Mouse (Mus musculus): ENCODE measurements around the gene Fam161a.

Gene Fam161a

GRCm38 (mm10) chr11:23007481-23008180 lies at the start of gene Fam161a:
Fam161a (plus strand) TSS chr11:23007531.
- DNase-seq (ENCODE audit: low read depth) = peak; percentile 89

GRCm38 (mm10) chr11:22957791-22958374 lies 49.4 kb upstream of the Fam161a start:
- DNase-seq (ENCODE audit: low read depth) = peak; percentile 49

- no peak for DNase-seq (ENCODE audit: low read depth)
Observed at GRCm38 (mm10) chr11:22962101-22962500, 45.2 kb upstream of the Fam161a start.

GRCm38 (mm10) chr11:22964401-22964800 lies 42.9 kb upstream of the Fam161a start:
- no peak for DNase-seq (ENCODE audit: low read depth)

GRCm38 (mm10) chr11:22965503-22965902 lies 41.8 kb upstream of the Fam161a start:
- peak; percentile 49 for DNase-seq (ENCODE audit: low read depth)

GRCm38 (mm10) chr11:22969486-22969885 lies 37.8 kb upstream of the Fam161a start:
- DNase-seq (ENCODE audit: low read depth) = peak; percentile 77

- no peak for DNase-seq (ENCODE audit: low read depth)
Observed at GRCm38 (mm10) chr11:22970546-22970945, 36.8 kb upstream of the Fam161a start.

GRCm38 (mm10) chr11:22971835-22972709 lies 35.3 kb upstream of the Fam161a start, which contains the start of gene Zrsr1:
Zrsr1 (plus strand) TSS chr11:22972005.
- peak; percentile 87 for DNase-seq (ENCODE audit: low read depth)

- DNase-seq (ENCODE audit: low read depth) = peak; percentile 91
Observed at GRCm38 (mm10) chr11:22972746-22973526, 34.4 kb upstream of the Fam161a start.

- DNase-seq (ENCODE audit: low read depth) = peak; percentile 32
Observed at GRCm38 (mm10) chr11:22973599-22973998, 33.7 kb upstream of the Fam161a start.

GRCm38 (mm10) chr11:22978215-22978614 lies 29.1 kb upstream of the Fam161a start:
- no peak for DNase-seq (ENCODE audit: low read depth)

GRCm38 (mm10) chr11:22978711-22979110 lies 28.6 kb upstream of the Fam161a start:
- DNase-seq (ENCODE audit: low read depth) = no peak

GRCm38 (mm10) chr11:22979221-22979620 lies 28.1 kb upstream of the Fam161a start:
- no peak for DNase-seq (ENCODE audit: low read depth)

GRCm38 (mm10) chr11:22981041-22981440 lies 26.3 kb upstream of the Fam161a start:
- no peak for DNase-seq (ENCODE audit: low read depth)

GRCm38 (mm10) chr11:22981543-22981950 lies 25.8 kb upstream of the Fam161a start:
- no peak for DNase-seq (ENCODE audit: low read depth)

- peak; percentile 97 for DNase-seq (ENCODE audit: low read depth)
Observed at GRCm38 (mm10) chr11:22981984-22982757, 25.2 kb upstream of the Fam161a start, which contains the start of the genes Gm28048 and Commd1. Gm28048 (minus strand) TSS chr11:22982090. Commd1 (minus strand) TSS chr11:22982382.

- no peak for DNase-seq (ENCODE audit: low read depth)
Observed at GRCm38 (mm10) chr11:22982846-22983245, 24.5 kb upstream of the Fam161a start.

GRCm38 (mm10) chr11:22985510-22985909 lies 21.8 kb upstream of the Fam161a start:
- no peak for DNase-seq (ENCODE audit: low read depth)

- DNase-seq (ENCODE audit: low read depth) = peak; percentile 87
Observed at GRCm38 (mm10) chr11:22987357-22987756, 20.0 kb upstream of the Fam161a start.

- no peak for DNase-seq (ENCODE audit: low read depth)
Observed at GRCm38 (mm10) chr11:22989786-22990185, 17.5 kb upstream of the Fam161a start.
